Comparison of ENCODE assay signal across 23 mouse cellular contexts in genomic region chr2:32407144-32407824, GRCm38 (mm10). TPM values are rescaled to one million over a fixed set of nuclear protein-coding genes. Genes with fewer than 3 reads are reported as not detected.
DNase-seq lines count a peak whose midpoint lies in the region; ATAC-seq and TF ChIP-seq lines count a peak whose summit lies in the region.
"Had no signal": no experiment of that assay in that cellular context is flagged by ENCODE, and none has a peak within 500 bp of the region (broad histone marks: within the 10 kb centered on the region; RNA-seq: fewer than 3 reads in every experiment).

No protein-coding gene starts in this region.

- H3K4me2 ChIP-seq in embryonic facial prominence, embryonic 14.5 days (ENCODE audit: low read depth, low read length) = no peak overlapping the region
- no peak overlapping the region for H3K4me2 ChIP-seq in kidney, postnatal 0 days (ENCODE audit: low read length)
- no peak overlapping the region for H3K4me2 ChIP-seq in limb, embryonic 13.5 days (replicated peaks)
- H3K4me2 ChIP-seq: embryonic facial prominence, embryonic 15.5 days; forebrain, embryonic 15.5 days; heart, embryonic 11.5 days; liver, embryonic 13.5 days; lung, embryonic 14.5 days; midbrain, embryonic 15.5 days; neural tube, embryonic 12.5 days had no signal

- peaks cover under 1% of the 10 kb centered on the region; the same call in 1 of the 2 replicates for H3K36me3 ChIP-seq in kidney, adult 2 months (ENCODE audit: control insufficient read depth, insufficient read depth, low read length)
- H3K36me3 ChIP-seq in embryonic facial prominence, embryonic 14.5 days (ENCODE audit: control insufficient read depth, insufficient read depth, low read length) = peaks cover 4% of the 10 kb centered on the region
- H3K36me3 ChIP-seq in kidney, postnatal 0 days (ENCODE audit: insufficient read depth, low read length) = 0 out of 2 replicates have a peak, but pooled peaks cover 6% of the 10 kb centered on the region
- peaks cover 10% of the 10 kb centered on the region for H3K36me3 ChIP-seq in limb, embryonic 13.5 days

- no peaks in the 10 kb centered on the region for H3K27me3 ChIP-seq in kidney, adult 2 months (replicated peaks; ENCODE audit: control insufficient read depth, insufficient read depth, low read length)
- H3K27me3 ChIP-seq in embryonic facial prominence, embryonic 14.5 days (replicated peaks; ENCODE audit: control insufficient read depth, insufficient read depth, low read length) = no peaks in the 10 kb centered on the region
- no peaks in the 10 kb centered on the region for H3K27me3 ChIP-seq in kidney, postnatal 0 days (ENCODE audit: insufficient read depth, low read length)
- no peaks in the 10 kb centered on the region for H3K27me3 ChIP-seq in limb, embryonic 13.5 days
- H3K27me3 ChIP-seq: embryonic facial prominence, embryonic 15.5 days; forebrain, embryonic 15.5 days; midbrain, embryonic 15.5 days; neural tube, embryonic 12.5 days had no signal

- H3K9me3 ChIP-seq in embryonic facial prominence, embryonic 14.5 days (ENCODE audit: control insufficient read depth, low read length) = no peaks in the 10 kb centered on the region
- no peaks in the 10 kb centered on the region for H3K9me3 ChIP-seq in kidney, postnatal 0 days (replicated peaks; ENCODE audit: low read length)
- no peaks in the 10 kb centered on the region for H3K9me3 ChIP-seq in limb, embryonic 13.5 days
- H3K9me3 ChIP-seq: embryonic facial prominence, embryonic 15.5 days; forebrain, embryonic 15.5 days; liver, embryonic 13.5 days; midbrain, embryonic 15.5 days; neural tube, embryonic 12.5 days had no signal

- peak; percentile 76 for DNase-seq in kidney, adult 2 months
- no peak for DNase-seq in kidney, postnatal 10 days
- no peak for DNase-seq in embryonic facial prominence, embryonic 14.5 days (ENCODE audit: low spot score)
- DNase-seq in kidney, postnatal 0 days (ENCODE audit: low spot score) = no peak
- DNase-seq in urinary bladder, adult 2 months (ENCODE audit: low spot score) = no peak
- DNase-seq in lung, postnatal 10 days = no peak
- DNase-seq: adrenal gland, postnatal 10 days; cerebellum, adult 18-20 months; cerebellum, postnatal 25 days; gastrocnemius, postnatal 10 days; heart, postnatal 10 days; layer of hippocampus, adult 9-11 months; liver, embryonic 13.5 days; lung, embryonic 14.5 days; thymus, postnatal 25 days had no signal

- 0 out of 2 replicates have a peak overlapping the region, but pooled peaks have one; percentile 14 for H3K9ac ChIP-seq in embryonic facial prominence, embryonic 14.5 days (ENCODE audit: low read depth, low read length)
- no peak overlapping the region for H3K9ac ChIP-seq in kidney, postnatal 0 days (ENCODE audit: low read depth, low read length)
- H3K9ac ChIP-seq in limb, embryonic 13.5 days = no peak overlapping the region
- H3K9ac ChIP-seq: embryonic facial prominence, embryonic 15.5 days; forebrain, embryonic 15.5 days; liver, embryonic 13.5 days; lung, embryonic 14.5 days; midbrain, embryonic 15.5 days; neural tube, embryonic 12.5 days had no signal

- peak overlapping the region; percentile 88 for H3K27ac ChIP-seq in kidney, adult 2 months (ENCODE audit: insufficient read depth, low read depth, low read length)
- no peak overlapping the region for H3K27ac ChIP-seq in embryonic facial prominence, embryonic 14.5 days (replicated peaks; ENCODE audit: low read depth, low read length)
- peak overlapping the region; percentile 70 for H3K27ac ChIP-seq in kidney, postnatal 0 days
- peak overlapping the region; percentile 48; the same call in 1 of the 2 replicates for H3K27ac ChIP-seq in limb, embryonic 13.5 days
- H3K27ac ChIP-seq: embryonic facial prominence, embryonic 15.5 days; forebrain, embryonic 15.5 days; liver, embryonic 13.5 days; macrophage; midbrain, embryonic 15.5 days; neural tube, embryonic 12.5 days had no signal

- peaks cover 23% of the 10 kb centered on the region for H3K4me1 ChIP-seq in kidney, adult 2 months (ENCODE audit: control insufficient read depth, insufficient read depth, low read length)
- peaks cover 9% of the 10 kb centered on the region; the same call in 1 of the 2 replicates for H3K4me1 ChIP-seq in embryonic facial prominence, embryonic 14.5 days (ENCODE audit: control insufficient read depth, insufficient read depth, low read length)
- H3K4me1 ChIP-seq in kidney, postnatal 0 days (replicated peaks; ENCODE audit: insufficient read depth, low read length) = 0 out of 2 replicates have a peak, but pooled peaks cover 3% of the 10 kb centered on the region
- H3K4me1 ChIP-seq in limb, embryonic 13.5 days = peaks cover 13% of the 10 kb centered on the region
- H3K4me1 ChIP-seq: forebrain, embryonic 15.5 days; midbrain, embryonic 15.5 days; neural tube, embryonic 12.5 days had no signal

- H3K4me3 ChIP-seq in kidney, adult 2 months (ENCODE audit: insufficient read depth, low read depth, low read length) = no peak overlapping the region
- H3K4me3 ChIP-seq in embryonic facial prominence, embryonic 14.5 days (ENCODE audit: low read depth, low read length) = no peak overlapping the region
- H3K4me3 ChIP-seq in kidney, postnatal 0 days (replicated peaks; ENCODE audit: low read depth, low read length) = no peak overlapping the region
- H3K4me3 ChIP-seq in limb, embryonic 13.5 days = no peak overlapping the region
- H3K4me3 ChIP-seq: embryonic facial prominence, embryonic 15.5 days; forebrain, embryonic 15.5 days; liver, embryonic 13.5 days; midbrain, embryonic 15.5 days; neural tube, embryonic 12.5 days had no signal

- no peak for TF ChIP-seq POLR2A in kidney, adult 2 months (IDR thresholded peaks at IDR 0.05; ENCODE audit: low read depth, low read length)

- no peak for TF ChIP-seq CTCF in kidney, adult 2 months (conservative IDR thresholded peaks at IDR 0.05; ENCODE audit: insufficient read depth, insufficient read length, low read depth, low read length)
- no peak for TF ChIP-seq CTCF in kidney, postnatal 0 days (IDR thresholded peaks at IDR 0.05; ENCODE audit: low read depth)

- no peak for ATAC-seq in embryonic facial prominence, embryonic 14.5 days (ENCODE audit: low read depth)
- no peak for ATAC-seq in kidney, postnatal 0 days (replicated peaks; ENCODE audit: low FRiP score, low read depth)
- ATAC-seq in limb, embryonic 13.5 days (ENCODE audit: low FRiP score, low read depth) = no peak
- ATAC-seq: forebrain, embryonic 15.5 days; midbrain, embryonic 15.5 days had no signal

- WGBS in kidney, adult 2 months = 54% methylated on average over 7 of the region's 7 CpGs
- WGBS in embryonic facial prominence, embryonic 14.5 days = 77% methylated on average over 7 of the region's 7 CpGs
- WGBS in kidney, postnatal 0 days = 77% methylated on average over 7 of the region's 7 CpGs
- WGBS in limb, embryonic 13.5 days = 80% methylated on average over 7 of the region's 7 CpGs

RNA-seq across cellular contexts. Expression of gene Ptges2, which starts 11.6 kb away (rescaled TPM):
- 69.7 and 80.6 TPM in 2 replicates for polyA plus RNA-seq in kidney, adult 2 months (2012; rRNA removed)
- polyA plus RNA-seq in embryonic facial prominence, embryonic 14.5 days (2014; fragmentation: Nextera tagmentation; extraction: Ambion mirVana) = 28.0 and 33.5 TPM in 2 replicates
- polyA plus RNA-seq in kidney, postnatal 0 days (2015; fragmentation: Nextera tagmentation; extraction: Ambion mirVana) = 44.1 and 44.8 TPM in 2 replicates
- polyA plus RNA-seq in limb, embryonic 13.5 days (2015; fragmentation: Nextera tagmentation; extraction: Ambion mirVana) = 29.8 and 30.1 TPM in 2 replicates
- polyA plus RNA-seq in urinary bladder, adult 2 months (2012; rRNA removed) = 26.0 and 32.5 TPM in 2 replicates

RNA-seq across cellular contexts. Expression of gene Lcn2, which starts 19.2 kb away (rescaled TPM):
- polyA plus RNA-seq in kidney, adult 2 months (2012; rRNA removed) = 8.0 and 9.4 TPM in 2 replicates
- polyA plus RNA-seq in embryonic facial prominence, embryonic 14.5 days (2014; fragmentation: Nextera tagmentation; extraction: Ambion mirVana) = 4.0 and 7.9 TPM in 2 replicates
- polyA plus RNA-seq in kidney, postnatal 0 days (2015; fragmentation: Nextera tagmentation; extraction: Ambion mirVana) = 43.5 and 50.3 TPM in 2 replicates
- polyA plus RNA-seq in limb, embryonic 13.5 days (2015; fragmentation: Nextera tagmentation; extraction: Ambion mirVana) = 0.27 and 0.36 TPM in 2 replicates
- polyA plus RNA-seq in urinary bladder, adult 2 months (2012; rRNA removed) = 3.0 and 3.2 TPM in 2 replicates
- polyA plus RNA-seq: C2C12; lung, embryonic 14.5 days had no signal

RNA-seq across cellular contexts. Expression of gene 1110008P14Rik, which starts 25.5 kb away (rescaled TPM):
- polyA plus RNA-seq in kidney, adult 2 months (2012; rRNA removed) = 182 and 215 TPM in 2 replicates
- 67.7 and 79.7 TPM in 2 replicates for polyA plus RNA-seq in embryonic facial prominence, embryonic 14.5 days (2014; fragmentation: Nextera tagmentation; extraction: Ambion mirVana)
- 87.0 and 96.8 TPM in 2 replicates for polyA plus RNA-seq in kidney, postnatal 0 days (2015; fragmentation: Nextera tagmentation; extraction: Ambion mirVana)
- 45.8 and 48.7 TPM in 2 replicates for polyA plus RNA-seq in limb, embryonic 13.5 days (2015; fragmentation: Nextera tagmentation; extraction: Ambion mirVana)
- polyA plus RNA-seq in urinary bladder, adult 2 months (2012; rRNA removed) = 101 and 129 TPM in 2 replicates

RNA-seq across cellular contexts. Expression of gene Naif1, which starts 43.0 kb away (rescaled TPM):
- 4.8 and 5.2 TPM in 2 replicates for polyA plus RNA-seq in kidney, adult 2 months (2012; rRNA removed)
- polyA plus RNA-seq in embryonic facial prominence, embryonic 14.5 days (2014; fragmentation: Nextera tagmentation; extraction: Ambion mirVana) = 4.9 and 5.6 TPM in 2 replicates
- polyA plus RNA-seq in kidney, postnatal 0 days (2015; fragmentation: Nextera tagmentation; extraction: Ambion mirVana) = 4.7 TPM in 2 replicates
- polyA plus RNA-seq in limb, embryonic 13.5 days (2015; fragmentation: Nextera tagmentation; extraction: Ambion mirVana) = 5.7 and 5.9 TPM in 2 replicates
- polyA plus RNA-seq in urinary bladder, adult 2 months (2012; rRNA removed) = 4.5 and 4.7 TPM in 2 replicates

RNA-seq across cellular contexts. Expression of gene Slc25a25, which starts 44.0 kb away (rescaled TPM):
- 25.3 and 30.6 TPM in 2 replicates for polyA plus RNA-seq in kidney, adult 2 months (2012; rRNA removed)
- polyA plus RNA-seq in embryonic facial prominence, embryonic 14.5 days (2014; fragmentation: Nextera tagmentation; extraction: Ambion mirVana) = 15.8 and 17.0 TPM in 2 replicates
- 15.0 and 16.9 TPM in 2 replicates for polyA plus RNA-seq in kidney, postnatal 0 days (2015; fragmentation: Nextera tagmentation; extraction: Ambion mirVana)
- 22.8 and 22.9 TPM in 2 replicates for polyA plus RNA-seq in limb, embryonic 13.5 days (2015; fragmentation: Nextera tagmentation; extraction: Ambion mirVana)
- polyA plus RNA-seq in urinary bladder, adult 2 months (2012; rRNA removed) = 14.7 and 18.8 TPM in 2 replicates
